Mouse (Mus musculus) gastrocnemius, adult 2 months (tissue): ENCODE measurements around the gene Pidd1. TPM values are rescaled to one million over a fixed set of nuclear protein-coding genes. Genes with fewer than 3 reads are reported as not detected.

Experiments
- DNase-seq: peaks from one replicate; pipeline ENCODE4 v3.0.0; 2022
- H3K27ac ChIP-seq: fragments of 200-600 bp; 2 replicates; pipeline ENCODE4 v1.8.1; 2022; ENCODE audit warnings: mild to moderate bottlenecking
- H3K4me3 ChIP-seq: fragments of 200-600 bp; 2 replicates; pipeline ENCODE4 v1.8.1; 2022; ENCODE audit warnings: mild to moderate bottlenecking, moderate library complexity
- CTCF ChIP-seq: fragments of 200-600 bp; IDR thresholded peaks from 2 replicates; pipeline ENCODE4 v1.8.1; 2022; ENCODE audit warnings: antibody characterized with exemption, mild to moderate bottlenecking, moderate library complexity
- intact Hi-C: fragments of 180-260 bp; cut with DNase I; formaldehyde crosslinking; loops from one replicate; pipeline ENCODE4 v1.15.1; 2025
- total RNA-seq, 2 experiments: library from RNA; stranded (reverse); gene quantifications; 2 replicates each; pipeline ENCODE4 v1.2.3; 2021

The Pidd1 gene
- total RNA-seq, 2 experiments from 2014 or later, result 0.08 to 0.20 TPM

GRCm38 (mm10) chr7:141429310-141429709, 14.5 kb downstream of the Pidd1 start, which contains the start of gene Cend1:
Gene Cend1 (minus strand): TSS chr7:141429491.
- peak within 1 kb of the TSS; percentile 24; the same call in 1 of the 2 replicates for H3K27ac ChIP-seq
- intact Hi-C loops, result no loop called here
- peak; percentile 53 for DNase-seq
- peak within 1 kb of the TSS; percentile 46 for H3K4me3 ChIP-seq
- TF ChIP-seq CTCF, result no peak

DNA sequence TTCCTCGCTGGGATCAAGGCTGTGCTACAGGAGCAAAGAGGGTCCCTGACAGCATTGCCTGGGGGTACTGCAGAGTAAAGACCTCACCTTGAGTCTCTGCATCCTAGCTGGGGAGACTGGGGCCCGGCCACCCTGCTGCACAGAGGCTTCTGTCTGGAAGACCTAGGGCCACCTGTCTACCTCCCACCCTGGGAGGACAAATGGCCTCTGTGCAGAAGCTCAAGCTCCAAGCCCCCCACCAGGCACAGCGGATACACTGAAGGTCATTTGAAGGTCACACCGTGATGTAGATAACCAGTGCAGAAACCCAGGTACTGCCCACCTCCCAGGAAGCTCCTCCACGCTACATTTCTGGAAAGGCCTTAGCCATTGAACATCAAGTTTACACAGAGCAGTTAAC, 15.1 kb downstream of the Pidd1 start:
- TF ChIP-seq CTCF, result no peak
- Histone ChIP-seq H3K27ac (no peak overlapping the region), H3K4me3 (peak overlapping the region; percentile 46; the same call in 1 of the 2 replicates)
- intact Hi-C loops, result no loop called here
- no peak for DNase-seq

- TF ChIP-seq CTCF, result no peak
- DNase-seq, result no peak
- H3K27ac ChIP-seq, result no peak overlapping the region
- H3K4me3 ChIP-seq, result no peak overlapping the region
- intact Hi-C loops, result no loop called here
These were observed 16.7 kb downstream of the Pidd1 start for GRCm38 (mm10) chr7:141426948-141427730.

GRCm38 (mm10) chr7:141423811-141424210, 20.0 kb downstream of the Pidd1 start:
- Histone ChIP-seq H3K4me3 (no peak overlapping the region), H3K27ac (no peak overlapping the region; the same call in 1 of the 2 replicates)
- no peak for DNase-seq
- no peak for TF ChIP-seq CTCF
- intact Hi-C loops, result no loop called here

GRCm38 (mm10) chr7:141420030-141420702, 23.7 kb downstream of the Pidd1 start:
- DNase-seq, result no peak
- no peak overlapping the region for H3K27ac ChIP-seq
- TF ChIP-seq CTCF, result no peak
- H3K4me3 ChIP-seq, result no peak overlapping the region
- intact Hi-C loops, result no loop called here

GRCm38 (mm10) chr7:141418970-141419369, 24.9 kb downstream of the Pidd1 start:
- intact Hi-C loops, result no loop called here
- Histone ChIP-seq H3K4me3 (no peak overlapping the region), H3K27ac (no peak overlapping the region)
- no peak for DNase-seq
- no peak for TF ChIP-seq CTCF

GRCm38 (mm10) chr7:141417731-141418681, 25.8 kb downstream of the Pidd1 start:
- intact Hi-C loops, result no loop called here
- DNase-seq, result no peak
- Histone ChIP-seq H3K27ac (no peak overlapping the region), H3K4me3 (no peak overlapping the region)
- no peak; the same call in 1 of the 2 replicates for TF ChIP-seq CTCF

DNA sequence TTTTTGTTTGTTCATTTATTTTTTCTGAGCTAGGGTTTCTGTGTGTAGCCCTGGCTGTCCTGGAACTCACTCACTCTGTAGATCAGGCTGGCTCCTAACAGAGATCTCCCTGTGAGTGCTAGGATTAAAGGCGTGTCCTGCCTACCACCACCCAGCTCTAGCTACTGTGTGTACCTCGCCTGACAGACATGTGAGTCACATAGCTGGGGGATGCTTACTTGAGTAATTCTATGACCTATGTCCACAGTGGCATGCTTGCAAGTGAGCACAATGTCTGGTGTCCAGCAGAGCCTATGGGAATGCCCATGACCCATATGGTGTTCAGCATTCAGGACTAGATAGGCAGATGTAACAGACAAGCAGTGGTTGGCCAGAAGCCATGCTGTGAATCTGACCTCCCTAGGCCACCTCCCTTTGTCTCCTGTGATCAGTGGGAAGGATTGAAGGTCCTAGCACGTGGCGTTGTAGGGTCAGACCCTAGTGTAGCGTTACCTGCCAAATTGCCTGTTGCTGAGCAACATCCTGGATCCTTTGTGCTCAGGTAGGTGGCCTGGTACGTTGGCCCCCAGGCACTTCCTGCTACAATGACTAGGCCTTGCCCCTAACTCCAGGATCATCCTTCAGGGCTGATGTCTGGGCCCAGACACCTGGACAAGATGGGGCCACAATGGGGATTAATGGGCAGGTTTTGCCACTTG, 27.5 kb downstream of the Pidd1 start:
- Histone ChIP-seq H3K4me3 (no peak overlapping the region), H3K27ac (no peak overlapping the region)
- TF ChIP-seq CTCF, result no peak
- DNase-seq, result no peak
- intact Hi-C loops, result no loop called here

DNA sequence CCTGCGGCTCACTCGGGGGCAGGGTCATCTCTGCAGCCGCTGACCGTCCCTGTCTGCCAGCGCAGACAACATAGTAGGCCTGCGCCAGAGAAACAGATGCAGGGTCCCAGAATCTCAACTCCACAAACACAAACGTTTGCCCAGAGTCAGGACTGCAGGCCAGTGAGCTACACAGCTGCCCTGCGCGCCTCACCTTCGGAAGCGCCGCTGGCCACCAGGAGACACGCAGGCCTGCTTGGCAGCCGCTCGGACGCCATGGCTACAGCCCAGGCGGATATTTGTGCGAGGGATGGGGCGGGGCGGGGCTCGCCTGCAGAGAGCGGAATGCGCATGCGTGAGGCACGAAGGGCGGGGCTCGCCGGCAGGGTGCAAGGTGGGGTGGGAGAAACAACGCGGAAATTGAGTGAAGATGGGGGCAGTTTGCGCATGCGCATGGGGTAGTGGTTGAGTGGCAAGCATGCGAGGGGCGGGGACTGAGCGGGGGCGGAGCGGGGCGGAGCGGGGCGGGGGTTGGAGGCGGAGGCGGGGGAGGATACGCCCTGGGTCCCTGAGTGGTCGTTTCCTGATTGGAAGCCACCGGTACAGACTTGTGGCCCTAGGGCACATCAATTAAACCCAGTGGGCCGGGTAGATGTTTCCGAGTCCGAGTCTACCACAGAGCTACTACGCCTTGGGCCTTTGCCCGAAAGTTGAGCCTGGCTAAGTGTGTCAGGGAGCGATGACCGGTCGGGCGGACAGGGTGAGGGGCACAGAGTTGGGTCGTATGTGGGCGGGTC, 29.8 kb downstream of the Pidd1 start, which contains the start of gene Gatd1:
Gene Gatd1 (minus strand): TSS at position 328 of the 776 bp plus-strand sequence.
- Histone ChIP-seq H3K27ac (peak within 1 kb of the TSS; percentile 93), H3K4me3 (peak within 1 kb of the TSS; percentile 82)
- peak; percentile 100 for DNase-seq
- intact Hi-C loops, result loop anchor here (5.0 kb wide), 1 partner anchor 43 kb away; the partner anchor contains the start of gene Pnpla2
- TF ChIP-seq CTCF, result peak; percentile 30

DNA sequence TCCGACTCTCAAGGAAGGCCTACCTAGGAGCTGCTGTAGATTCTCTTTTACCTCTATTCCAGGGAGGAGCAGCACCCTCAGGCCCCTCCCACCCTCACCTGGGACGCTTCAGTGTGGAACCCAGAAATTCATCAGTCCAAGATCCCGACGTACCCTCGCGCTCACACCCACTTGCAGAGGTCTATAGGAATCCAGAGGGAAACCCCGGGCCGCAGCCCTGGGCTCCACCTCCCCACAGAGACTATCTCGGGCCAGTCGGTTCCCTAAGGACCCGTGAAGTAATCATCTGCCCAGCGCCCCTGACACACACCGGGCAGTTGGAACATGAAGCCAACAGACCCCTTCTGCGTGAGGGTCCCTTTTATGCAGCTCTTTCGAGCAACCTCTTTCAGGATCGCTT, 30.5 kb downstream of the Pidd1 start:
- Histone ChIP-seq H3K27ac (peak overlapping the region; percentile 93), H3K4me3 (peak overlapping the region; percentile 82)
- DNase-seq, result no peak
- intact Hi-C loops, result loop anchor here (5.0 kb wide), 1 partner anchor 44 kb away; the partner anchor contains the start of gene Pnpla2
- TF ChIP-seq CTCF, result no peak

DNA sequence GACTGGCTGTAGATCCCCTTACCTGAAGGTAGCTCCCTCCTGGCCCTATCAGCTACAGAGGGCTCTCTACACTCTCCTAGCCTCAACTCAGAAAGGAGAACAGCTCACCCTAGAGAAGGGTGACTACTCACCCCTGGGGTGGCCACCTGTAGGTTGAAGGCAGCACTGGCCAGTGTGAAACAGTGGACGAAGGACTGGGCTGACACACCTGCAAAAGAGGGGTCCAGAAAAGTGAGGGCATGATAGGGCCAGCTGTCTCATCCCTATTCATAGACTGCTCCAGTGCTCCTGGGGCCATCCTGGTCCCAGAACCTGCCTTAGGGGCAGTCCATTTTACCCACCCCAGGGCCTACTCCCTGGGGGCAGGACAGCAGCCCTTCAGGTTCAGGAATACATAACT, 32.2 kb downstream of the Pidd1 start:
- H3K4me3 ChIP-seq, result no peak overlapping the region
- intact Hi-C loops, result loop anchor here (5.0 kb wide), 1 partner anchor 46 kb away; the partner anchor contains the start of gene Pnpla2
- DNase-seq, result no peak
- TF ChIP-seq CTCF, result no peak
- H3K27ac ChIP-seq, result no peak overlapping the region
